In genomic region chr19:37335392-37335791, GRCm38 (mm10) we compare ENCODE assay signal across 27 mouse cellular contexts.
"Had no signal": no experiment of that assay in that cellular context is flagged by ENCODE, and none has a peak within 500 bp of the region (broad histone marks: within the 10 kb centered on the region; RNA-seq: fewer than 3 reads in every experiment).

No protein-coding gene starts in this region.

- H3K36me3 ChIP-seq: limb, embryonic 10.5 days; limb, embryonic 12.5 days; limb, embryonic 13.5 days; limb, embryonic 15.5 days; liver, embryonic 13.5 days; liver, embryonic 15.5 days; lung, embryonic 15.5 days; midbrain, embryonic 10.5 days; midbrain, embryonic 12.5 days; midbrain, embryonic 13.5 days; midbrain, embryonic 15.5 days had no signal

- H3K4me1 ChIP-seq: limb, embryonic 10.5 days; limb, embryonic 12.5 days; limb, embryonic 15.5 days; lung, embryonic 15.5 days; midbrain, embryonic 10.5 days; midbrain, embryonic 12.5 days; midbrain, embryonic 13.5 days; midbrain, embryonic 15.5 days had no signal

- H3K4me3 ChIP-seq: limb, embryonic 10.5 days; limb, embryonic 12.5 days; limb, embryonic 13.5 days; limb, embryonic 15.5 days; liver, embryonic 12.5 days; liver, embryonic 13.5 days; liver, embryonic 15.5 days; lung, embryonic 15.5 days; megakaryocyte, embryonic 14.5 days; midbrain, embryonic 10.5 days; midbrain, embryonic 12.5 days; midbrain, embryonic 13.5 days; midbrain, embryonic 15.5 days; myocyte had no signal

- H3K27ac ChIP-seq: limb, embryonic 10.5 days; limb, embryonic 12.5 days; limb, embryonic 13.5 days; limb, embryonic 15.5 days; liver, embryonic 12.5 days; liver, embryonic 13.5 days; liver, embryonic 14.5 days; liver, embryonic 15.5 days; lung, embryonic 15.5 days; macrophage; midbrain, embryonic 10.5 days; midbrain, embryonic 12.5 days; midbrain, embryonic 13.5 days; midbrain, embryonic 15.5 days had no signal

- H3K9me3 ChIP-seq: limb, embryonic 10.5 days; limb, embryonic 12.5 days; limb, embryonic 13.5 days; limb, embryonic 15.5 days; liver, embryonic 12.5 days; liver, embryonic 13.5 days; liver, embryonic 15.5 days; lung, embryonic 15.5 days; megakaryocyte, embryonic 14.5 days; midbrain, embryonic 10.5 days; midbrain, embryonic 12.5 days; midbrain, embryonic 13.5 days; midbrain, embryonic 15.5 days had no signal

- DNase-seq: left cerebral cortex, postnatal 4 days; liver; liver, embryonic 13.5 days; liver, postnatal 0 days; lung, adult 18-20 months; lung, adult 2 months; lung, embryonic 14.5 days; lung, postnatal 10 days; lung, postnatal 14 days; lung, postnatal 36 days; lung, postnatal 4 days; midbrain, embryonic 14.5 days had no signal

- H3K27me3 ChIP-seq: limb, embryonic 12.5 days; limb, embryonic 13.5 days; limb, embryonic 15.5 days; liver, embryonic 12.5 days; liver, embryonic 13.5 days; liver, embryonic 15.5 days; lung, embryonic 15.5 days; megakaryocyte, embryonic 14.5 days; midbrain, embryonic 12.5 days; midbrain, embryonic 13.5 days; midbrain, embryonic 15.5 days had no signal
